Mouse (Mus musculus) activated CD4-positive, CD25-positive, alpha-beta regulatory T cell, adult 4 months (primary cell): ENCODE measurements around the gene Ppig. TPM values are rescaled to one million over a fixed set of nuclear protein-coding genes. Genes with fewer than 3 reads are reported as not detected.
"Not testable (repeated sequence)": the region's sequence is repeated elsewhere in the genome, so short reads cannot be mapped to it uniquely, and the experiment has no call there.

Source experiments
- ATAC-seq: one replicate; pipeline ENCODE4 v1.8.0; 2017
- polyA plus RNA-seq, 2 experiments: library from polyadenylated mRNA; unstranded; fragments of 100-300 nt; shearing (Covaris generic); gene quantifications; one replicate each; pipeline ENCODE4 v1.2.1; 2017

The Ppig gene
- 100 to 1,000 TPM; 176 to 203 TPM for polyA plus RNA-seq

DNA sequence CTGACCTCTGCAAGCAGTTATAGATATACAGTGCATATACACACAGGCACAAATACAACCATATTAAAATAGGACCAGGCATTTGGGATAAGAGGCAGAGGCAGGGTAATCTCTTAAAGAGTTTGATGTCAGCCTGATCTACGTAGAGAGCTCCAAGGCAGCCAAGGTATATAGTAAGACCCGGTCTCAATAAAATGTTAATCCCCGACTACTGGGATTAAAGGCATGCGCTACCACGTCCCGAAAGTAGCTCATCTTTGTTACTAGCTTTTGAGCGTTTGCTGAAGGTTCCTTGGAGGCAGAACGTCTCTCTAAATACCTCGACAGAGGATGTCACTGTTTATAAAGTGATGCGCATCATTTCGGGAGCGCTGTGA, at the start of gene Ppig:
TSS of gene Ppig (plus strand) at position 273 of the 377 bp plus-strand sequence.
- ATAC-seq, result peak; percentile 9

DNA sequence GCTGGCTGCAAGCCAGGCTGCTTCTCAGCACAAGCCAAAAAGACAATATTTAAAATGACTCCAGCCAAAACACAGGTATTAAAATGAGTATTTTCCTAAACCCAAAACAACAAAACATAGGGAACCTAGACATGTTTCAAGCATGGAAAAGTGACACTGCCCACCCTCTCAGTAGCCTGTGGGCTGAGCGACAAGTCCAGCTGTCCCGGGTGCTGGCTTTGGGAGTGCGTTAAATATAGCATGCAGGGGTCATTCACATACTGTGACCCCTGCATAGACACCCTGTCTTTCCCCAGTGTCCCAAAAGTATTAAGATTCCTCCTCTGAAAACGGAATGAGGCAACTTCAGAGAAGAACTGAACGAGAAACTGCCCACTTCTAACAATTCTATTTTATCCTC, 48.6 kb upstream of the Ppig start:
- no peak for ATAC-seq

DNA sequence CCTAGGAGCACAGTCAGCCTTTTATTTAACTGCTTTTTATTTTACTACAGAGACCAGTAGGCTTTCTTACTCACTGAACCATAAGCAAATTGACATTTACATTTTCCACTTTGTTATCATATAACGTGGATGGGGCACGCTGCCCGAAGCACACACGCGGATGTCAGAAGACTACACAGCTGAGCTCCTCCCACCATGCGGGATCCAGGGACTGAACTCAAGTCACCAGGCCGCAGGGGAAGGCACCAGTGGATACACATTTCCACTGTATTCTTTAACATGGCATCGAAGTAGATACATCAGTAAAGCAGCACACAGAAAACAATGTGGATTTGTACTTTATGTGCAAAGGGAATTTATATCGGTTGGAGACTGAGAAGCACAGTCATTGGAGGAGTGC, 47.1 kb upstream of the Ppig start:
- ATAC-seq, result no peak

DNA sequence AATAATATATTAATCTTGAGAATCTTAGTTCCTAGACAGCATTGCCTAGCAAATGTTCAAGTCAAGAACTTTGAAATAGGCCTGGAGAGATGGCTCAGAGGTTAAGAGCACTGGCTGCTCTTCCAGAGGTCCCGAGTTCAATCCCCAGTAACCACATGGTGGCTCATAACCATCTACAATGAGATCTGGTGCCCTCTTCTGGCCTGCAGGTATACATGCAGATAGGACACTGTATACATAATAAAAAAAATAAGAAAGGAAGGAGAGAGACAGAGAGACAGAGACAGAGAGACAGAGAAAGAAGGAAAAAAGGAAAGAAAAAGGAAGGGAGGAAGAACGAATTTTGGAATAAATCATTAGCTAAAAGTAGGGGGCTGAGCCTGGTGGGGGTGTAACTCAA, 45.6 kb upstream of the Ppig start:
- no peak for ATAC-seq

DNA sequence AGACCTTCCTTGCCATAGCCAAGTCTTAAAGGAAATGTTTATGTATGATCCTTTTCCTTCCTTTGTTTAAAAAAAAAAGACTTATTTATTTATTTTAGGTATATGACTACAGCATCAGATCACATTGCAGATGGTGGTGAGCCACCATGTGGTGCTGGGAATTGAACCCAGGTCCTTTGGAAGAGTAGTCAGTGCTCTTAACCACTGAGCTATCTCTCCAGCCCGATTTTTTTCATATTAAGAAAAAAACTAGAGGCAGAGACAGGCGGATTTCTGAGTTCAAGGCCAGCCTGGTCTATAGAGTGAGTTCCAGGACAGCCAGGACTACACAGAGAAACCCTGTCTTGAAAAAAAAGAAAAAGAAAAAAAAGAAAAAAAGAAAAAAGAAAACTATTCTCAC, 45.1 kb upstream of the Ppig start:
- not testable (repeated sequence) for ATAC-seq

DNA sequence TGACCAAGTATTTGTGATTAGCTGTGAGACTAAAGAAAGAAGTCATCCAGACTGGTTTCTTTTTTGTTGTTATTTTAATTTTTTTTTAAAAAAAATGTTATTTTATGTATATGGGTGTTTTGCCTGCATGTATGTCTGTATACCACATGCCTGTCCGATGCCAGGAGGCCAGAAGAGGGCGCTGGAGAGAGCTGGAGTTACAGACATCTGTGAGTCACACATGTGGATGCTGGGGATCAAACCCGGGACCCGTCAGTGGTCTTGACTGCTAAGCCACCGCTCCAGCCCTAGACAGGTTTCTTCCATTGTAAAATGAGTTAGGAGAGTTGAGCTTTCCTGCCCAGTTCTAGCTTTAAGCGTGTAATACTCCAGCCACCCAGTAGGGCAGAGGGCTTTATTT, 42.4 kb upstream of the Ppig start:
- no peak for ATAC-seq

DNA sequence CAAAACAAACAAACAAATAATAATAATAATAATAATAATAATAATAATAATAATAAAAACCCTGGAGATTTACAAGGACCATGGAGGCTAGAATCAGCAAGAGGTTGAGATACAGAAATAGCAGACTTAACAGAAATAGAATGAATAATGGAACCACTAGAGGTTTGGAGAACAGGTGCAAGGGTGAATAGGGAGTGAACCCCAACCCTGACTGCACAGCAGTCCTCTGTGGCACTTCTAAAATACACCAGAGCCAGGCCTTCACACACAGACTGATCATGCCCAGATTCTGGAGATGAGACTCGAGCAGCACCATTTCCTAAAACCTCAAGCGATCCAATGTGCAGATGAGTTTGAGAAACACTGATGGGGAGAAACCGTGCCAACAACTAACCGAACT, 40.4 kb upstream of the Ppig start:
- no peak for ATAC-seq

DNA sequence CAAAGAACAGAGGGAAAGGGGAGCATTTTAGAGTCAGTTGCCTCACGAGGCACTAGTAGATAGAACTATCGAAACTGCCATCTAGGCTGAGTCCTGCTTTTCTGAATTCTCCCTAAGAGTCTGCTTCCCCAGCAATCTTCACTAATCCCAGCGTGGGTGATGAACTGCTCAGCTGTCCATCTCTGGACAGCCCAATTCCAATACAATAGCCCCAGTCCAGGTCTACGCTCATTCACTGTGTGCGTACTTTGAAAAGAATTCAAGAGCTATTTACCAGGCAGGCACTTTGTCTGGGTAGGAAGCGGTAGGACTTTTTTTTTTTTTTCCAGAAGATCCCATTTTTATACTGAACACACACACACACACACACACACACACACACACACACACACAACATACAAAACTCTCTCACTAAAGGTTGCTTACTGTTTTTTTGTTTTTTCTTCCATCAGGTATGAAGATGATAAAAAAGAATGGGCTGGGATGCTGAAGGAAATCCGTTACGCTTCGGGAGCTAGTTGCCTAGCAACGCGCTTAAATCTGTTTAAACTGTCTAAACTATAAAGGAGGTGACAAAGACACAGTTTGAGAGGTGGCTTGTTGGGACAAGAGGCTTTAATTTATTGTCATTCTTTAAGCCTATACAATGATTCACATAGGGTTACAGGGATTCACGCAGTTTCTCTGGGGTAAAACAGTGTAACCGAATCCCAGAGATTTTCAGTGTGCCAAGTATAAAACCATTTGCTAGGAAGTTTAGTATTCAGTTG, 39.1 kb upstream of the Ppig start:
- ATAC-seq, result no peak

DNA sequence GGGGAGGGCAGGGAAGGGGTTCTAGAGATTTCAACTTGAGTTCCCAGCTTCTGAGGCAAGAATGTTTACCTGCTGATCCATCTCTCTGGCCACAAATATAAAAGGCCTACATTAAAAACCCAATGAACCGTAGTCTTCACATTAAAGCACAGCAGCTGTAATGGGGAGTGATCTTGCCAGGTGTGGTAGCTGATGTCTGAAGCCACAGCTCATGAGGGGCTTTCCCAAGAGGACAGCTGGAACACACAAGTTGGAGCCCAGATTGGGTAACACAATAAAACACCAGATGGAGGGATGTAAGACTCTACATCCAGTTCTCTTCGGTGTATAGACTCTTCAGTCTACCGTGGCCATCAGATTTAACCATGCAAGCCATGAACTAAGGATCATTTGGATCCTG, 37.9 kb upstream of the Ppig start:
- ATAC-seq, result no peak

DNA sequence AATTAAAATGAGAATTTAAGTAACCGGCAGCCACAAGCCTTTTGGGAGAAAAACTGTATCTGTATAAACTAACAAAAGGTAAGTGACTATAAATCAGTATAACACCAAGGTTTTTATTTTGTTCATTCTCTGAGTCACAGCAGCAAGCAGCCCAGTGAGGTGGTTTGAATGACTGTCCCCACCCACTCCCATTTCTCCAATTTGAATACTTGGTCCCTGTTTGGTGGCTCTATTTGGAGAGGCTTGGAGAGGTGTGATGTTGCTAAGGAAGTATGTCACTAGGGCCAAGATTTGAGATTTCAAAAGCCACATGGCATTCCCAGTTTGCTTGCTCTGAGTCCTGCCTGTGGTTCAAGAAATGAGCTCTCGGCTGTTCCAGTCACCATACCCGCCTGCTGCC, 32.1 kb upstream of the Ppig start:
- ATAC-seq, result no peak

DNA sequence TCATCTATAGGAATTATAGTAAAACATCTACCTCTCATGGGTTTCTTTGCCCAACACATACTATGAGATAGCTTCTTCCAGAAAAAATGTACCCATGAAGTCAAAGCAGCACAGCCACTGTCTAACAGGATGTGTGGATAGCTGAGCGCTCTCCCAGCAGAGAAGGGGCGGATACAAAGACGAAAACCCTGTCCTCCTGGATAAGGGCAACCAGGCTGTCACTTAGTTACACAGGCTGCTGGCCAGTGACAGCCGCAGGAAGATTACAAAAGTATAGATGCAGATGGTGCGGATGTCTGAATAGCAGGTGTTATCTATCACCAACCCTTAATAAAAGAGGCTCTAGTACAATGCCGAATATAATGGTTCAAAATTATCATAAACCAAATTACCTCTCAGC, 31.5 kb upstream of the Ppig start:
- no peak for ATAC-seq

DNA sequence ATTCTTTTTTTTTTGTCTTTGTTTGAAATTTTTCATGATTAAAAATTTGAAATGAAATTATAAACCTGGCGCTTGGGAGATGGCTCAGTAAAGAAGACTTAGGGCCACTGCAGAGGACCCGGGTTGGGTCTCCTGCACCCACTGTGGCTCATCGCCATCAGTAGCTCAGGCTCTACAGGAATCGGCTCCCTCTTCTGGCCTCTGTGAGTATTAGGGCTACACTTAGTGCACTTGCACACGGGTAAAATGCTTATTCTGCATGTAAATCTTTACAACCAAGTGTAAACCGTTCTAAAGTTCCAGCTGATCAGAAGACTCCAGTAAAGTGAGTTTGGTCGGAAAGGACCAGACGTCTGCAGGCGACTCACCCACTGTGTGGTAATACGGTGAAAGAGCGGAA, 28.8 kb upstream of the Ppig start:
- no peak for ATAC-seq

DNA sequence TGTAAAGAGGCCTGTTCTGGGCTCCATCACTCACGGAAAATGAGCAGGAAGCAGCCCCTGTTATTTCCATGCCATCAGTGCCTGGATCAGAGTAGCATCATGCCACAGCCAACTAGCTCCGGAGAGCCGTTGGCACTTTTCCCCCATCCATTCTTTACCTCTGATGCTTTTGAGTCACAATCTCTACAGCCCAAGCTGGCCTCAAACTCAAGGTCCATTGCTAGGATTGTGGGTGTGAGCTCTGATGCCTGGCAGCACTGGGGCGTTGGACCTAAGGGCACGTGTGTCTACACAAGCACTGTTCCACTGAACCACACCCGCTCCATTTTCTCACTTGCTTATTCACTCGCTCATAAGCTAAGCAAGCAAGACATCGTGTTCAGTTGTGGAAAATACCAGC, 21.9 kb upstream of the Ppig start:
- ATAC-seq, result no peak

DNA sequence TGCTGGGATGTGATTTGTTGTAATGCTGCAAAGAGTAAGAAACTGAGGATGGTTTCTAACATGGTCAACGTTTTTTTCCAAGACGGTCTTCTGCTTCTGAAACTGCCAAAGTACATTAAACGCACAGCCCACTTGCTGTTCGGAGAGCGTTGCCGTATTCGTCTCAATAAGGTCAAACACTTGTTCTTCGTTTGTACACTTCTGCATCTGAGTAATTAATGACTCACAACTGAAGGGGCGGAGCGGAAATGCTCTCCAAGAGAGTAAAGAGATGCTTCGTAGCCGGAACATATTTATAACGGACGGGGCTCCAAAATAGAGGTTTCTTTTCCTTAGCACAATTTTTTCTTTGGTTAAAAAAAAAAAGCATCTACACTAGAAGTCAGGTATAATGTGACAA, 10.2 kb upstream of the Ppig start:
- ATAC-seq, result no peak

DNA sequence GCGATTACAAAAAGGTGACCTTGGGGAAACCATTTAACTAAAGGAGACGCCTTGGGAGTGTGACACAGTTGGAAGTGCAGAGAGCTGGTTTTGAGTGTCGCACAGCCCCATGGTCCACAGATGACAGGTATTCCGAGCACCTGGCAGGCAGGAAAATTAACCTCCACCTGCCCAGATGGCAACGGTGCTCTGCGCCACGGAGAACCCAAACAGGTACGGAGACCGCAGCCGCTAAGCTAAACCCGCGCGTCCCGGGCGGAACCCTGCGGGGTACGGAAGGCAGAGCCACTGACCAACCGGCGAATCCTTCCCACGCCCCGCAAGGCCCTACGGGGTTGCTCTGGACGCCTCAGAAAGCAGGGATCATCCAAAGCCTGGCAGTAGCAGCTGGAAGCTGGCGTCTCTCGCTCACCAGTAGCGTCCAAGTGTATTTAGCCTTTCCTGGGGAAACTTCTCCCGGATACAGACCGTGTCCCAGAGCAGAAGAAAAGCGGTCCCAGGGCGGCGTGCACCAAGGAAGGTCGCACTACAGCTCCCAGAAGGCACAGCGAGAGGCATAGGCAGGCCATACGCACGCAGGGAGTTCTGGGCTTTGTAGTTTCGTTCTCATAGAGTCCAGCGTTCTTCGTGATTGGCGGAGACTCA, 9.2 kb upstream of the Ppig start, which contains the start of gene Fastkd1:
TSS of gene Fastkd1 (minus strand) at position 536 of the 645 bp plus-strand sequence.
- peak; percentile 100 for ATAC-seq

DNA sequence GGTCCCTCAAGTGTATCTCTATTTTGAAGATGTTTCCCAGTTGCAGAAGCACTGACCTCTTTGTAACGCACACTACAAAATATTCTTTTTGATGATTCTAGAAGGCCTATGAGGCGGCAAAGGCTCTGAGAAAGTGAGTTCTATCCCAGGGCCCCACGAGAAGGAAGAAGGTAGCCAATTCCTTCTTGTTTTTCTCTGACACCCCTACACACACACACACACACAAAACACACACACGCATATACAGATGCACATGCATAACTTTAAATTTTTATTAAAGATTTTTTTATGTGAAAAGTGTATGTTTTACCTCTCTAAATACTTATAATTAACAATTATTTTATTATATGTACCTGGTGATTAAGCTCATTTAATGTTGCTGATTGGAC, 8.7 kb upstream of the Ppig start:
- ATAC-seq, result peak; percentile 16

DNA sequence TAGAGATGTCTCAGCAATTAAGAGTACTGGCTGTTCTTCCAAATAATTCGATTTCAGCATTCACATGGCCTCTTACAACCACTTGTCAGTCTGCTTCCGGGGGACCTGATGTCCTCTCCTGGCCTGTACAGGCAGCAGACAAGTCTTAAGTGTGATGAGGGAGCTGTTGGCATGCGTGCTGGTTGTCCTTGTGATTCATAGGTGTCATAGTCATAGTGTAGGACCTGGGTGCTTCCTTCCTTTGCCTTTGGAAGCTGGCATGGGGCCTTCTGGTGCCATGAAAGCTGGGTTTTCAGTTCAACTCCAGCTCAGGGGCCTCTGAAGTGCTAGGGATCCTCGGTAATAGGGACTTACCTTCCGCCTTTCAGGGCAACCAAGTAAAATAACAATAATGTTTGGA, 8.2 kb upstream of the Ppig start:
- no peak for ATAC-seq

DNA sequence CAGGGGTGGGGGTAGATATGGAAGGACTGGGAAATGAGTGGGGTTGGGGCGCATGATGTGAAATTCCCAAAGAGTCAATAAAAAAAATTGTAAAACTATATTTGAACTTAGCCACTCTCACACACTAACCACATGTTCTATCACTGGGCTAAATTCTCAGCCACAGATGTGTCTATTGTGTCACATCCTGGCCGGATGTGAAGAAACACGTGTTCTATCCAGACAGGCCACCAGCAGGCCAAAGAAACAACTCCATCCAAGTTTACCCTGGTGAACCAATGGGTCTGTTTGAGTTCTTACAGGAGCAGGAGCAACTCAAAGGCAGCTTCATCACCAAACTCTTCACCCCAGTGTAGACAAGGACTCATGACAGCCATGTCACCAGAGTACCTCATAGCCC, 5.9 kb upstream of the Ppig start:
- ATAC-seq, result no peak

DNA sequence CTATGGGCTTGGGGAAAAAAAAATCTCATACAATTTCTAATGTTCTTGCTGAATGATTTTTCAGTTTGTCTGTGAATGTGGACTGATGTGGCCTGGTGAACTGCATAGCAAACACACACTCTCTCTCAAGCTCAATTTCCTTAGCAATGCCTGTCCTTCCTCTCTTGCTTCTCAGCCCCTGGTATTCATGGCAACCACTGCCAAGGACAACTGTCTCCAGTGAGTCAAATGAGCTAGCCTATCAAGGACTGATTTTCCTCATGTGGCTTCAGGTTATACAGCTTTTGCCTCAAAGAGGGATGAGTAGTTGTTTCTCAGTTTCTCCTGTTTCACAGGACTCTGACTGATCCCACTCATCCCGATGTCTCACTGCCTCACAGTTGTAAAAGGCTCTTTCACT, 3.2 kb upstream of the Ppig start:
- ATAC-seq, result no peak

DNA sequence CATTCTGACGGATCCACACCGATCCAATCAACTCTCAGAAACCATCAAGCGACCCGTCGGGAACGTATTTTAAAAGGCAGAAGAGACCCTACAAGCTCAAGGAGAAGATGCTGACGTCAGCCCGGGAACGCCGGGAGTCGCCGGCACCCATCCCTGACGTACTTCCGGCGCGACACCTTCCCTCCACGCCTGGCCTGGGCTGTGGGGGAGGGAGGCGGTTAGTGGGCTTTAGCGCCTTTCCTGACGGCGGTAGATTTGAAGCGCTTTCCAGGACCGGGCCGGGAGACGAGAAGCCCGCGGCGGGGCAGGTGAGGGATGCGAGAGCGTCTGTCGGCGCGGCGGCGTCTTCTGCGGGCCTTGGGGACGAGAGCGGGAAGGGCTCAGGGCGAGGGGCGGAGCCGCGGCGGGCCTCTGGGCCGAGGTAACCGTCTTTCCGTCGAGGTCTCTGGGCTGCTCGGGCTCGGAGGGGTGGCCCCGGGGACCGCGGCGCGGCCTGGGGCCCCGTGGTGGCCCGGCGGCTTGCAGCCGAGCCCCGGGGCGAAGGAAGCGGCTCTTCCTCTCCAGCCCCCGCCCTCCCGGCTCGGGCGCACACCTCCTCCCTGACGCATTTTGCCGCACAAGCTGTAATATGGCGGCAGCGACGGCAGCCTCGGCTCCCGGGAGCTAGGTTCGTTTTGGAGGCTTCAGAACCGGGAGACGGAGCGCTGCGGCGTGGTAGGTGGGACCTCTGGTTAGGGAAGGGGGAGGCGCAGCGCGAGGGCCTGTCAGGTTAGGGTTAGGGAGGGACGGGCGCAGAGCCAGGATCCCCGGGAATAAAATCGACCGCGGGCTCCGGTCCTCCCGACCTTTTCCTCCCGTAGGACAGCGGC, 539 bp downstream of the Ppig start:
- peak; percentile 87 for ATAC-seq

DNA sequence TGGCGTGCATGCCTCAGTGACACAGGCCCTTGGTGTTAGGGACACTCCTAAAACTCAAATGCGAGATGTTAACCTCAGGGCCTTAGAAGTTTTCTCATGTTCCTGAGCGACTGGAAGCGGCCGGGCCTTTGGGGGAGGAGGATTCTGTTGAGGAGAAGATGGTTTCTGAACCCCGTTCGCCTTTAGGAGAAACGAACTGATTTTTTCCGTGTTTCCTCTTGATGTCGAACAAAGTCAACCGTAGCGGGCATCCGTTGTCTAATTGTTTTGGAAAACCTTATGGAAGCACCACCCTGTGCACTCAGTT, 1.1 kb downstream of the Ppig start:
- peak; percentile 15 for ATAC-seq

DNA sequence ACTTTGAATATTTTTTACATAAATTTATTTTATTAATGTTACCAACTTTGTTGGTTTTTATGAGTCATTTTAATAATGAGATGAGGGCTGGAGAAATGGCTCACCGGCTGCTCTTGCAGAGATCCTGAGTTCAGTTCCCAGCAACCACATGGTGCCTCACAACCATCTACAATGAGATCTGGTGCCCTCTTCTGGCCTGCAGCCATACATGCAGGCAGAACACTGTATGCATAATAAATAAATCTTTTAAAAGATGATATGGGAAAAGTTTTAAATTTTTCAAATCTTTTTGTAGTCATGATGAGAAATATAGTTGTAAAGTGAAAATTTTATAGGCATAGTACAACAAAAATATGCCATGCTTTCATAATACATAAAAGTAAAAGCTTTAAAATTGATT, 22.7 kb downstream of the Ppig start:
- no peak for ATAC-seq

DNA sequence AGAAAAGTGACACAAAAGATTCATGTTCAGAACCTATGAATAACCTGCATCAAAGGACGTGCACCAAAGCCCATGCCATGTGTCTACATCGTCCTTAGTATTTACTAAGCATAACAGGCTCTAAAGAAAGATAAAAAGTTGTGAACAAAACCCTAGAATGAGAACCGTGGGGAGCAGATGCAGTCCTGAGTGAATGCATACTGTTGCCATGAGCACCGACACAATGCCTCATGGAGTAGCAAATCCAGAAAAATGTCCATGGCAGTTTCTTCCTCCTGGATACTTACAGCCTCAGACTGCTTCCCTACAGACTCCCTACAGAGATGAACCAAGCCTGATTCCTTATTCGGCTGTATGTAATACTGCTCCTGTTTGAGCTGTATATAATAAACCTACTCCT, 38.6 kb downstream of the Ppig start:
- no peak for ATAC-seq

DNA sequence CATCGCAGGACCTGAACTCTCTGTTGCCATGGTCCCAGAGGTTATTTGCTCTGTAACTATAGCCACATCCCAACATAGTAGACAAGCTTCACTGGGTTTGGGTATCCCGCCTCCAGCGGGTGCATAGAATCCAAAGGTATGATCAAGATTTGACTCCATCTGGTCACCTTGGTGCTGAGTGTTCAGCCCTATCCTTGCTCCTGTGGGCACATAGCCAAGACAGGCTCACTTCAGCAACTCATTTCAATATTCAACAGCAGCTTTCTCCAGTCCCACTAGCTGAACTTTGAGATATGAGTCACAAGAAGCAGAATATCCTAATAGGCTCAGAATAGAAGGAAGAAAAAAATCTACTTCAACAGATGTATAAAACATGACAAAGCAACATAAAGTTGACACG, 41.0 kb downstream of the Ppig start:
- ATAC-seq, result no peak
